Mouse (Mus musculus) kidney, adult 2 months (tissue): Measurements from ENCODE around the gene Ptprg.

Experiments used
- CTCF ChIP-seq: fragments of 200-500 bp; conservative IDR thresholded peaks from 2 replicates; pipeline ENCODE4 v1.5.1; 2011; ENCODE audit warnings: low read depth, mild to moderate bottlenecking, control low read depth, low read length, moderate library complexity, mixed read lengths; ENCODE audit not compliant: insufficient read depth, insufficient read length
- POLR2A ChIP-seq: fragments of 200-500 bp; IDR thresholded peaks from one replicate; pipeline ENCODE4 v1.6.1; 2011; ENCODE audit warnings: low read depth, low read length, control low read depth

DNA sequence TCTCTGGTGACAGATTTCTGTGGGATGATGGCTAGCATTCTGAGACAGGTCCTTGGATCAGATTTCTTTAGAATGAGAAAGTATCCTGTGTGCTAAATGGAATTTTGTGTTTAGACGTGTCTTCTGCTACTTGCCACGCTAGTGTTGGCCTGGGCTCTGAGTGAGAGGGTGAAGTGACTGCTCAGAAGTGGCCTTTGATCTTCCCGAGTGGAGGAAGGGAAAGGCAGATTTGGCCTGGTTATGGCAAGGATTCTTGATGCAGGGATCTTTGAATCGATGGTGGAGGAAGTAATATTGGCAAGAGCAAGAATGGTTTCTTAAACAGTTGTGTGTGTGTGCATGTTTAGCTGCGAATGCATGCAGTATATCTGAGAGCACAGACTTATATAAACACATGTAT is 219.4 kb downstream of the Ptprg start:
- TF ChIP-seq CTCF (no peak), POLR2A (no peak)
